Mouse (Mus musculus) liver, embryonic 16.5 days (tissue): ENCODE data around the gene Pde6b. TPM values are rescaled to one million over a fixed set of nuclear protein-coding genes. Genes with fewer than 3 reads are reported as not detected.

Experiments
- ATAC-seq: fragments of 200-750 bp; cut with Nextera tagmentation; 2 replicates; pipeline ENCODE4 v1.8.0; 2017; ENCODE audit warnings: low read depth, mild to moderate bottlenecking, moderate number of reproducible peaks, moderate library complexity
- H3K27ac ChIP-seq: fragments of 300-500 bp; sonication (generic); 2 replicates; pipeline ENCODE4 v1.5.1; 2014; ENCODE audit warnings: mild to moderate bottlenecking, low read length
- H3K27me3 ChIP-seq: fragments of 300-500 bp; sonication (generic); 2 replicates; pipeline ENCODE4 v1.6.1; 2014; ENCODE audit warnings: low read depth, low read length, mixed read lengths; ENCODE audit not compliant: control insufficient read depth, insufficient read depth
- H3K36me3 ChIP-seq: fragments of 300-500 bp; sonication (generic); 2 replicates; pipeline ENCODE4 v1.6.1; 2014; ENCODE audit warnings: mild to moderate bottlenecking; ENCODE audit not compliant: control insufficient read depth, insufficient read depth
- H3K4me1 ChIP-seq: fragments of 300-500 bp; sonication (generic); 2 replicates; pipeline ENCODE4 v1.6.1; 2014; ENCODE audit warnings: low read depth, low read length, mixed read lengths; ENCODE audit not compliant: control insufficient read depth
- H3K4me2 ChIP-seq: fragments of 300-500 bp; sonication (generic); 2 replicates; pipeline ENCODE4 v1.6.1; 2014; ENCODE audit warnings: low read depth, low read length, mixed read lengths
- H3K4me3 ChIP-seq: fragments of 300-500 bp; sonication (generic); 2 replicates; pipeline ENCODE4 v1.5.1; 2014; ENCODE audit warnings: low read depth, mild to moderate bottlenecking, low read length
- H3K9ac ChIP-seq: fragments of 300-500 bp; sonication (generic); 2 replicates; pipeline ENCODE4 v1.6.1; 2014; ENCODE audit warnings: low read depth, low read length
- H3K9me3 ChIP-seq: fragments of 300-500 bp; sonication (generic); replicated peaks from 2 replicates; pipeline ENCODE4 v1.6.1; 2016; ENCODE audit warnings: low read length; ENCODE audit not compliant: control insufficient read depth
- WGBS: fragments of 180-500 bp; shearing (Covaris S2); extraction: QIAGEN DNeasy Blood & Tissue Kit; methylation state at CpG from one replicate; pipeline ENCODE4 v1.1.7; 2014; ENCODE audit not compliant: insufficient replicate concordance; 5-methylcytosine and 5-hydroxymethylcytosine counted together
- polyA plus RNA-seq: library from polyadenylated mRNA; unstranded; fragments of >200 nt; fragmentation: Nextera tagmentation; extraction: Ambion mirVana; gene quantifications from 2 replicates; pipeline ENCODE4 v1.2.1, GENCODE M21; 2015

Pde6b gene
- polyA plus RNA-seq, 1 experiment from 2014 or later: not detected

DNA sequence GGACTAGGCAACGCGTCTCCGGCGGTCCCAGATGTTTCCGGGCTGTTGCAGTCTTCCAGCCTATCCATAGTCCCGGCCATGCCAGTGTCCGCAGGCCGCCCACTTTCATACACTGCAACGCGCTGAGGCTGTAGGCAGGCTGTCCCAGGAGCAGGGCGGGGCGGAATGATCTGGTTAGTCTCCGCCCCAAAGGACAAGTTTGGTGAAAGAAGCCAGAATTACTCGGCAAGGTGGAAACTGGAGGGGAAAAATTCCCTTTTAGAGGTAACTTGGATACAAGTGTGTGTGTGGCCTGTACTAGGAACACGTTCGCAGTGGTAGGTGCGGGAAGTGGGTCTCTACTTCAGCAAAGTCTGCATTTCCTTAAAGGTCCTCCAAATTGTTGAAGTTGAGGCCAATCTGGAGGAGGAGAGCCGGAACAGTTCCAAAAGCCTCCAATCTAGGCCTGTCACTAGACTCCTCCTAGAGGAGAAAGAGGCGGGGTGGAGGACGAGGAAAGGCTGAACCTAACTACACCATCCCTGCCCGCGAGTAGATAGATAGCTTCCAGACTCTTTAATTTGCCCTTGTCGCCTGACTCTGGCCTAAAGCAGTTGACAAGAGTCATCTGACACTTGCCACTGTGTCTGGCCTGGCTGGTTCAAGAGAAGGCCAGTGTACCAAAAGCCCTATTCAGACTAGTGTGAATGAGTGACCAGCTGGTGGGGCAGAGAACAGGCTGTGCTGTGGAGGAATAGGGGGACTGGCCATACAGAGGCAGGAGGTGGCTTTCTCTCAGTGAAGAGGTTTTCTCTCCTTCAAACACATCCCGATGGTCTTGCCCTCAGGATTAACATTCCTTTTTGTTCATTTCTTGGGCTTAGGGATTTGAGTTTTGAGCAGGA lies 60.8 kb downstream of the Pde6b start, which contains the start of gene Mfsd7a:
Mfsd7a (minus strand) TSS at position 107 of the 884 bp plus-strand sequence.
- H3K9ac ChIP-seq: peak within 1 kb of the TSS; percentile 38; the same call in 1 of the 2 replicates
- peak within 1 kb of the TSS; percentile 54 for H3K4me3 ChIP-seq
- H3K36me3 ChIP-seq: no peaks in the 10 kb centered on the region
- H3K27ac ChIP-seq: no peak within 1 kb of the TSS
- peak within 1 kb of the TSS; percentile 70 for H3K4me2 ChIP-seq
- no peaks in the 10 kb centered on the region for H3K27me3 ChIP-seq
- no peaks in the 10 kb centered on the region for H3K9me3 ChIP-seq
- peaks cover 14% of the 10 kb centered on the region for H3K4me1 ChIP-seq
- WGBS: 15% methylated on average over 24 of the region's 24 CpGs
- ATAC-seq: peak; percentile 75

DNA sequence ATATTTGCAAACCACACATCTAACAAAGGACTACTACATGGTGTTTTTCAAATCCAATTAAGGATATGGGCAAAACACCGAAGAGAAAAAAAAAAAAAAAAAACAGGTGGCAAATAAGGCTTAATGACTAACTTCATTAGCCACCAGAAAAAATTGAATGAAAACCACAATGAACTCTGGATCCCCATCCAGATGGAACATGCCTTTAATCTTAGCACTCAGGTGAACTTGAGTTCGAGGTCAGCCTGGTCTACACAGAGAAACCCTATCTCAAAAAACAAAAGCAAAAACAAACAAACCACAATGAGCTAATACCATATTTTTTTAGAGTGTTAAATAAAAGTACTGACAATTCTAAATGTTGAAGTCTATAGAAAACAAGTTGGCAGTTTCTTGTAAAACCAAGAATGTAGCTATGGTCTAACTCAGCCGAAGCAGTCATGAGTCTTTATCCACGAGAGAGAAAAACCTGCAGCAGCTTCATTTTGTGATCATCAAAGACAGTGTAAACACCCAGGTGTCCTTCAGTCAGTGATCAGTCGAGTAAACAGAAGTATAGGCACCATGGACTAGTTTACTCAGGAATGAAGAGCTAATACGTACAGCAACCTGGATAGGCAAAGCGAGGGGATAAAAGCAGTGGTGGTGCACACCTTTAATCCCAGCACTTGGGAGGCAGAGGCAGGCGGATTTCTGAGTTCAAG lies 62.8 kb downstream of the Pde6b start:
- Histone ChIP-seq H3K27ac (no peak overlapping the region), H3K4me3 (no peak overlapping the region)
- WGBS: 58% methylated on average over 8 of the region's 8 CpGs

DNA sequence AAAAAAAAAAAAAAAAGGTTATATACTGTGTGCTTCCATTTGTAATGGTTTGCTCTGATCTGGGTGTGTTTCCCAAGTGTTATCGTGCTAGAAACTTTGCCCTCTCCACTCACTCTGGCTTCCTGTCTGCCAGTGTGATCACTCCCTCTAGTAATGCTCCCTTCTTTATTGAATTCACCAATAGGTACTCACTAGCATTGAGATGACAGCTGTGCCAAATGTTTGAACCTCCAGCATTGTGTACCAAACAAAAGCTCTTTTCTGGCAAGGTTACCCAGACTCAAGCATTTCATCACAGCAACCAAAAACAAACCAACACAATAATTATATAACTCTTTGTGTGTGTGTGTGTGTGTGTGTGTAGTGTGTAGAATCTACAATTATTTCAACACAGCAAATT lies 63.4 kb downstream of the Pde6b start:
- no peaks in the 10 kb centered on the region for H3K36me3 ChIP-seq

More for the DNA sequence above, 62.8 kb downstream of the Pde6b start:
- Histone ChIP-seq H3K36me3 (no peaks in the 10 kb centered on the region), H3K9me3 (no peaks in the 10 kb centered on the region), H3K27me3 (no peaks in the 10 kb centered on the region), H3K9ac (no peak overlapping the region), H3K4me2 (no peak overlapping the region), H3K4me1 (peaks cover 14% of the 10 kb centered on the region)
- ATAC-seq: no peak

DNA sequence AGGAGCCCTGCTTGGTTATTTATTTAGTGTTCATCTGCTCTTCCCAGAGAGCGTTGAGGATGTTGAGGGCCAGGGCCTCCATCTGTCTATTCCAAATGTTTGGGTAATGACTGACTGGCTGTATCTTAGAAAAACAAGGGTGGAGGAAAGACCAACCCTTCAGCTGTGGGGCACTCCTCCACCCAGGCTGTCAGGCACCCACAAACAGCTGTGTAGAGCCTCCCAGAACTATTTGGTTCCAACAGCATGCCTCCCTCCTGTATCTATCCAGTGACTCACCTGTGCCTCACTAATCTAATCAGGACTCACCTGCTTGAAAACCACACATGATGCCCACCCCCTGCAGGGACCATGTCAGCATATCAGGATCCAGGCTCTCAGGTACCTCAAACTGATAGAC lies 64.2 kb downstream of the Pde6b start:
- Histone ChIP-seq H3K27ac (no peak overlapping the region), H3K4me3 (no peak overlapping the region), H3K27me3 (no peaks in the 10 kb centered on the region), H3K9me3 (no peaks in the 10 kb centered on the region), H3K4me1 (peaks cover 13% of the 10 kb centered on the region), H3K9ac (no peak overlapping the region), H3K36me3 (no peaks in the 10 kb centered on the region), H3K4me2 (no peak overlapping the region)
- no peak for ATAC-seq
- WGBS: 78% methylated on average over 1 of the region's 1 CpGs

More for the DNA sequence above, 63.4 kb downstream of the Pde6b start:
- no peak for ATAC-seq
- H3K9me3 ChIP-seq: no peaks in the 10 kb centered on the region
- H3K27ac ChIP-seq: no peak overlapping the region
- no peak overlapping the region for H3K4me2 ChIP-seq
- H3K4me1 ChIP-seq: peaks cover 14% of the 10 kb centered on the region
- WGBS: 44% methylated on average over 1 of the region's 1 CpGs
- no peak overlapping the region for H3K4me3 ChIP-seq
- no peak overlapping the region for H3K9ac ChIP-seq
- H3K27me3 ChIP-seq: no peaks in the 10 kb centered on the region

DNA sequence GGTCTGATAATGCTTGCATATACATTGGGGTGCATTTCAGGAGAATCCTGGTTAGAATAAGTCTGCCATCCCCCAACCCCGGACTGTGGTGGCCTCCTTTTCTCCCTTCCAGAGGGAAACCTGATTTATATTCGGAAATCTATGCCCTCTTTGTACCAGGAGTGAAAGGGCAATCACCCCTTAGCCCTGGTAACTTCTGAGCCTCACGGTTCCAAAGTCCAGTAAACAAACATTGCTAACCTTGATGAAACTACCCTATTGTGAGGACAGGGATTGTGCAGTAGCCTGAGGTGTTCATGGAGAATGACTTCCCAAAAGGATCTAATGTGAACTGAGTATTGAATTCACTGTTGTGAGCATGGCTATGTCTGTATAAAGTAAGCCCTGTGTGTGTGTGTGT lies 65.9 kb downstream of the Pde6b start:
- peak; percentile 69; the same call in 1 of the 2 replicates for ATAC-seq
- H3K4me2 ChIP-seq: no peak overlapping the region
- H3K27me3 ChIP-seq: peaks cover 3% of the 10 kb centered on the region; the same call in 1 of the 2 replicates
- H3K9ac ChIP-seq: no peak overlapping the region
- no peaks in the 10 kb centered on the region for H3K9me3 ChIP-seq
- H3K36me3 ChIP-seq: no peaks in the 10 kb centered on the region
- H3K4me1 ChIP-seq: peaks cover 2% of the 10 kb centered on the region; the same call in 1 of the 2 replicates
- no peak overlapping the region for H3K4me3 ChIP-seq
- 48% methylated on average over 3 of the region's 3 CpGs for WGBS
- H3K27ac ChIP-seq: 0 out of 2 replicates have a peak overlapping the region, but pooled peaks have one; percentile 28

DNA sequence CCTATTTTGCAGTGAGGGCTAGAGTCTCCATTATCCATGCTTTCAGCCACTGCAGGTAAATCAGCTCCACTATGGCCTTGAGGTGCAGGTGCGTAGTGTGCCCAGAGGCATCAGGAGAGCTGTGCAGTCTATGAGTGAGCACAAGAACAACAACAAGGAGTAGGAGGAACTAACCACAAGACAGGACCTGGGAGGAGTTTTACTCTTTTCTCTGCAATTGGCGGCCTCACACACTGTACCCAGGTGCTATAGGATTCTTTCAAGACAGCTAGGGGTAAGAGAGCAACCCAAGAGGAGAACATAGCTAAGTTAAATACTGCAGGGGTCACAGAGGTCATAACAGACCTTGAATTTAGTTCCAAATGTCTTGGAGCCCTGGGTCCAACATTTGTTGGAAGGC lies 70.5 kb downstream of the Pde6b start:
- Histone ChIP-seq H3K27me3 (peaks cover 3% of the 10 kb centered on the region; the same call in 1 of the 2 replicates), H3K36me3 (no peaks in the 10 kb centered on the region), H3K27ac (no peak overlapping the region), H3K4me1 (peaks cover 26% of the 10 kb centered on the region), H3K4me2 (no peak overlapping the region), H3K9me3 (no peaks in the 10 kb centered on the region), H3K9ac (no peak overlapping the region), H3K4me3 (no peak overlapping the region)
- no peak for ATAC-seq
- WGBS: 66% methylated on average over 2 of the region's 2 CpGs

DNA sequence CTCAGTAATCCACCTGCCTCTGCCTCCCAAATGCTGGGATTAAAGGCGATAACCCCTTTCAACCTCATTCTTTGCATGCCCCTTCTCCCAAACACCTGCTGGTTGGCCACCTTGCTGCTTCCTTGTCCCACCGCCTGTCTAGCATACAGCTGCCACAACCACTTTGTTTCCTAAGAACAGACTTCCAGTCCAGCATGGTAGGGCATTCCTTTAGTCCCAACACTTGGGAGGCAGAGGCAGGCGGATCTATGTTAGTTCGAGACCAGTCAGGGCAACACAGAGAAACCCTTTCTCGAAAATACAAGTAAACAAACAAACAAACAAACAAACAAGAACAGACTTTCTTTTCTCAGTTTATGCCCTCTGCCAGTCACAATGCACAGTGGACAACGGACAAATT lies 72.3 kb downstream of the Pde6b start:
- ATAC-seq: no peak
- Histone ChIP-seq H3K4me3 (peak overlapping the region; percentile 88), H3K9me3 (no peaks in the 10 kb centered on the region), H3K36me3 (no peaks in the 10 kb centered on the region), H3K27me3 (peaks cover 3% of the 10 kb centered on the region; the same call in 1 of the 2 replicates), H3K4me1 (peaks cover 33% of the 10 kb centered on the region), H3K27ac (no peak overlapping the region), H3K4me2 (peak overlapping the region; percentile 73), H3K9ac (peak overlapping the region; percentile 29; the same call in 1 of the 2 replicates)
- 44% methylated on average over 6 of the region's 6 CpGs for WGBS

DNA sequence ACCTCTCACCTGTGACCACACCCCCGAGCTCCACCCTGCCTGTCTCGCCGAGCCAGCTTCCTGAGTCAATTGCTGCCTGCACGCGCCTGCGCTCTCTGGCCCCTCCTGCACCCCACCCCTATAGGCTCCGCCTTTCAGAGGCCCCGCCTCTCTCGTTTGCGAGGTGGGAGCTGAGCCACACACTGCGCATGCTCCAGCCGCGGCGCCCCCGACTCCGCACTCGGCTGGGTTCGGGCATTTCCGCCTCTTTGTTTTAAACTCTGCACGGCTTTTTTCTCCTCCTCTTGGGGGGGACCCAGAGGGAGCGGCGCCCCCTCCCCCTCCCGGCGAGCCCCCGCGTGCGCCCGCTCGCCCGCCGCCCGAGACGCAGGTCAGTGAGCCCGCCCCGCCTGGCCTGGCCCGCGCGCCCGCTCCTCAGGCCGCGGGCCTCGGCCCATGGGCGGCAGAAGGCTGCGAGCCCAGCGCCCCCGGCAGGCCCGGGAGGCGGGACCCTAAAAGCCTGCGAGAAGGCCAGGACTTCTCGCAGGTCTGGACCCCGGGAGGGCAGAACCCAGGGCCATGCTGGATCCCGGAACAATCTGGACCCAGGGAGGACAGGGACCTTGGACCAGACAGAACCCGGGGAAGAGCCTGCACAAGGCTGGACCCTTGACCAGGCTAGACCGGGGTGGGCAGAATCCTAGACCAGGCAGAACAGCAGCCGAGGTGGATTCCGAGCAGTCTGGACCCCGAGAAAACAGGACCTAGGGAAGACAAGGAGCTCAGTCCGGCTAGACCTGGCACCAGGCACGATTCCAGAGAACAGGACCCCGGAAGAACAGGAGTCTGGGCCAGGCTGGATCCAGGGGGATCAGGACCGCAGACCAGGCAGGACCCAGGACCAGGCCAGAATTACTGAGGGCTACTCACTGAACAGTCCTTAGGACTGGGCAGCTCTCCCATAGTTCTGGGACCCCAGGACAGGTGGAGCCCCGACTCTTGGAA lies 73.2 kb downstream of the Pde6b start, which contains the start of gene Pcgf3:
Pcgf3 (plus strand) TSS at position 151 of the 984 bp plus-strand sequence.
- Histone ChIP-seq H3K36me3 (no peaks in the 10 kb centered on the region), H3K9me3 (no peaks in the 10 kb centered on the region), H3K4me1 (peaks cover 42% of the 10 kb centered on the region), H3K27ac (peak within 1 kb of the TSS; percentile 79), H3K27me3 (peaks cover 3% of the 10 kb centered on the region; the same call in 1 of the 2 replicates), H3K9ac (peak within 1 kb of the TSS; percentile 97), H3K4me2 (peak within 1 kb of the TSS; percentile 73), H3K4me3 (peak within 1 kb of the TSS; percentile 88)
- peak; percentile 97 for ATAC-seq
- 1% methylated on average over 62 of the region's 62 CpGs for WGBS
